Mouse (Mus musculus) inflammation-experienced regulatory T-cells, adult 6 months (primary cell): ENCODE data around the gene Gm765. TPM values are rescaled to one million over a fixed set of nuclear protein-coding genes. Genes with fewer than 3 reads are reported as not detected.

Source experiments
- ATAC-seq: one replicate; pipeline ENCODE4 v1.8.0; 2017
- polyA plus RNA-seq, 3 experiments: library from polyadenylated mRNA; unstranded; fragments of 100-300 nt; shearing (Covaris generic); gene quantifications; one replicate each; pipeline ENCODE4 v1.2.1; 2017

Gm765 gene
- polyA plus RNA-seq, 3 experiments from 2014 or later, result 0.28 TPM; not detected in 2

- no peak for ATAC-seq
Measured at GRCm38 (mm10) chr6:98212225-98212624, 130.3 kb downstream of the Gm765 start.

- ATAC-seq, result no peak
Measured at GRCm38 (mm10) chr6:98210237-98210636, 132.3 kb downstream of the Gm765 start.

- ATAC-seq, result no peak
Measured at GRCm38 (mm10) chr6:98208051-98208450, 134.5 kb downstream of the Gm765 start.

- ATAC-seq, result no peak
Measured at GRCm38 (mm10) chr6:98198706-98199105, 143.8 kb downstream of the Gm765 start.

- no peak for ATAC-seq
Measured at GRCm38 (mm10) chr6:98190745-98191442, 151.7 kb downstream of the Gm765 start.
